Mouse (Mus musculus) heart, embryonic 14.5 days (tissue): ENCODE data around the gene Rreb1. TPM values are rescaled to one million over a fixed set of nuclear protein-coding genes. Genes with fewer than 3 reads are reported as not detected.

Source experiments
- ATAC-seq: fragments of 200-750 bp; cut with Nextera tagmentation; 2 replicates; pipeline ENCODE4 v1.8.0; 2017; ENCODE audit warnings: low read depth, moderate TSS enrichment; ENCODE audit not compliant: insufficient number of reproducible peaks, insufficient read depth, low FRiP score
- H3K27ac ChIP-seq, 2 experiments: fragments of 200-500 bp in 1 of 2; fragments of 300-500 bp in 1 of 2; sonication (generic) in 1 of 2; replicated peaks in 1 of 2; 2 replicates each; pipeline ENCODE4 v1.5.1; 2012 to 2014; ENCODE audit warnings: low read depth in 2 of 2, low read length in 2 of 2, control low read depth in 1 of 2, mild to moderate bottlenecking in 1 of 2, mixed read lengths in 1 of 2; ENCODE audit not compliant: control insufficient read depth in 1 of 2, insufficient read depth in 1 of 2
- H3K27me3 ChIP-seq: fragments of 300-500 bp; sonication (generic); 2 replicates; pipeline ENCODE4 v1.6.1; 2014; ENCODE audit warnings: mild to moderate bottlenecking, low read length, control low read depth; ENCODE audit not compliant: control insufficient read depth, insufficient read depth
- H3K36me3 ChIP-seq: fragments of 300-500 bp; sonication (generic); 2 replicates; pipeline ENCODE4 v1.6.1; 2014; ENCODE audit warnings: mild to moderate bottlenecking, control low read depth, low read length, mixed read lengths; ENCODE audit not compliant: control insufficient read depth, insufficient read depth
- H3K4me1 ChIP-seq, 2 experiments: fragments of 200-500 bp in 1 of 2; fragments of 300-500 bp in 1 of 2; sonication (generic) in 1 of 2; 2 replicates each; pipeline ENCODE4 v1.6.1; 2012 to 2014; ENCODE audit warnings: low read length in 2 of 2, control low read depth in 1 of 2, mixed read lengths in 1 of 2; ENCODE audit not compliant: control insufficient read depth in 2 of 2, insufficient read depth in 2 of 2
- H3K4me2 ChIP-seq: fragments of 300-500 bp; sonication (generic); 2 replicates; pipeline ENCODE4 v1.6.1; 2014; ENCODE audit warnings: mild to moderate bottlenecking, low read length
- H3K4me3 ChIP-seq, 2 experiments: fragments of 200-500 bp in 1 of 2; fragments of 300-500 bp in 1 of 2; sonication (generic) in 1 of 2; 2 replicates each; pipeline ENCODE4 v1.5.1; 2012 to 2014; ENCODE audit warnings: low read length in 2 of 2, mild to moderate bottlenecking in 2 of 2, control low read depth in 1 of 2, low read depth in 1 of 2, moderate library complexity in 1 of 2; ENCODE audit not compliant: control insufficient read depth in 1 of 2, insufficient read depth in 1 of 2
- H3K9ac ChIP-seq: fragments of 300-500 bp; sonication (generic); 2 replicates; pipeline ENCODE4 v1.6.1; 2014; ENCODE audit warnings: mild to moderate bottlenecking, low read length
- H3K9me3 ChIP-seq: fragments of 300-500 bp; sonication (generic); 2 replicates; pipeline ENCODE4 v1.6.1; 2016; ENCODE audit warnings: low read length, control low read depth; ENCODE audit not compliant: control insufficient read depth
- WGBS: fragments of 180-500 bp; shearing (Covaris S2); extraction: QIAGEN DNeasy Blood & Tissue Kit; methylation state at CpG from one replicate; pipeline ENCODE4 v1.1.7; 2014; 5-methylcytosine and 5-hydroxymethylcytosine counted together
- polyA plus RNA-seq: library from polyadenylated mRNA; unstranded; fragments of >200 nt; fragmentation: Nextera tagmentation; extraction: Ambion mirVana; gene quantifications from 2 replicates; pipeline ENCODE4 v1.2.1, GENCODE M21; 2014

Rreb1 gene
- polyA plus RNA-seq, 1 experiment from 2014 or later, result 17.8 TPM

- Histone ChIP-seq H3K9me3 (no peaks in the 10 kb centered on the region), H3K4me2 (no peak overlapping the region), H3K4me3 (no peak overlapping the region), H3K27me3 (no peaks in the 10 kb centered on the region), H3K27ac (no peak overlapping the region), H3K4me1 (peaks cover 21 to 23% of the 10 kb centered on the region in 2 experiments), H3K9ac (no peak overlapping the region), H3K36me3 (no peaks in the 10 kb centered on the region)
- no peak for ATAC-seq
- WGBS, result 8% methylated on average over 14 of the region's 14 CpGs
Measured at GRCm38 (mm10) chr13:37969337-37969736, 191.1 kb downstream of the Rreb1 start.

- no peak for ATAC-seq
- Histone ChIP-seq H3K27me3 (no peaks in the 10 kb centered on the region), H3K36me3 (no peaks in the 10 kb centered on the region), H3K27ac (no peak overlapping the region), H3K4me1 (peaks cover 15 to 19% of the 10 kb centered on the region in 2 experiments), H3K4me3 (no peak overlapping the region), H3K9ac (no peak overlapping the region), H3K4me2 (no peak overlapping the region), H3K9me3 (no peaks in the 10 kb centered on the region)
- 36% methylated on average over 8 of the region's 8 CpGs for WGBS
Measured at GRCm38 (mm10) chr13:37969988-37970387, 191.8 kb downstream of the Rreb1 start.

DNA sequence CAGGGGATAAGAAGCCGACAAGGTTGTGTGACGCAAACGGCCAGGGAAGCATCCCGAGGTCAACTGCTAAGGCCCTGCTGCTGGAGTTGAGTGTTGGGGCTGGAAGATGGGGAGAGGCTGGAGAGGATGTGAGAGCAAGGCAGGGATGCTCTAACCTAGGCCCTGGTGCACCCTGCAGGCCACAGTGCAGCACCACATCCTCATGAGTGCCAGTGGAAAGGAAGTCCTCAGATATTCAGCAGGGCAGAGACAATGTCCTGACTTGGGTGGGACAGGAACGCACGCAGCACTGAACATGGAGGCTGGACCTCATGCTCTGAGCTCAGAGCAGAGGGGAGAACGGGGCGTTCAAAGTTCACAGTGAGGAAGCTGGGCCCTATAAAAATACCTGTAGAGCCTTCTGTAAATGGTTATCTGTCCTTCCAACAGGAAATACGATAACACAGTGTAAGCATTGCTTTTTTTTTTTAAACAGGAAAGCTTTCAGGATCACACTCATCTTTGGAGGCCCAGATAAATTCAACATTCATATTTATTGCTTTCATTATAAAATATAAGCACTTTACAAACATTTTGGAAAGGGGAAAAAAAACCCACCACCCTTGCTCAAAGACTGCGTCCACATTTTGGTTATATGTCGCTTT is 192.8 kb downstream of the Rreb1 start:
- Histone ChIP-seq H3K27me3 (no peaks in the 10 kb centered on the region), H3K4me3 (no peak overlapping the region), H3K9ac (no peak overlapping the region), H3K9me3 (no peaks in the 10 kb centered on the region), H3K4me2 (no peak overlapping the region), H3K27ac (0 out of 4 replicates have a peak overlapping the region, but pooled peaks of 1 of the 2 experiments have one; percentile 4), H3K36me3 (peaks cover 10% of the 10 kb centered on the region), H3K4me1 (peaks cover 14 to 19% of the 10 kb centered on the region in 2 experiments)
- WGBS, result 62% methylated on average over 11 of the region's 11 CpGs
- ATAC-seq, result 0 out of 2 replicates have a peak, but pooled peaks have one; percentile 46

DNA sequence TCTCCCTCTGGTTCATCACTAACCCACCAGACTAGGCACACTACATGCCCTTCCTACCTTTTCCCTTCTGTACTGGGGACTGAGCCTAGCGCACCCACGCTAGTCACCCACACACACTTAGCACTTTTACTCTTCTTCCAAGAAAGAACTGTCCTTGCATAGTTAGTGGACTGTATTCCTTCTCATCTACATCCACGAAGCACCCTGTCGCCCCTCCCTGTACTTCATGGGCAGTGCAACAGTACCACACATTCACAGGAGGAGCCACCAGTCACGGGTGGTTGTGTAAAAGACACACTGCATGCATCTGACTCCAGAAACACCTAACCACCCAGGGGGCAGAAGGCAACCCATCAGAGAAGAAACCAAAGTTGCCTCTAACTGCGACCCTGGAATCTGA is 195.8 kb downstream of the Rreb1 start:
- Histone ChIP-seq H3K36me3 (peaks cover 40% of the 10 kb centered on the region), H3K27me3 (no peaks in the 10 kb centered on the region), H3K4me3 (no peak overlapping the region), H3K9me3 (no peaks in the 10 kb centered on the region), H3K4me2 (no peak overlapping the region), H3K27ac (no peak overlapping the region), H3K9ac (no peak overlapping the region), H3K4me1 (peaks cover 2 to 3% of the 10 kb centered on the region in 2 experiments; a peak in 2 of 4 replicates)
- WGBS, result 82% methylated on average over 6 of the region's 6 CpGs
- no peak for ATAC-seq

DNA sequence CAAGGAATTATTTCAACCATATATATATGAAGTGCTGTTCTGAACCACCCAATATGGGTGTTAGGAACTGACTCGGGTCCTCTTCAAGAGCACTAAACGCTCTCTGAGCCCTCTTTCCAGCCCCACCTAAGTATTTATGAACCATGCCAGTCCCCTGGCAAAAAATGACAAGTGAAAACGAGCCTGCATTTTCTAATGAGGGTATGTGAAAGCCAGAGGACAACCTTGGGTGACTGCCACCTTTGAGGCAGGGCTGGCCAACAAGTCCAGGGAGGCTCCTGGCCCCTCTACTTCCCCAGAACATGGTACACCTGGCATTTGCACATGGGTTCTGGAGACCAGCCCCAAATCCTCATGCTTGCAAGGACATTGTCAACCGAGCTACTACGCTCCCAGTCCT is 196.5 kb downstream of the Rreb1 start:
- Histone ChIP-seq H3K36me3 (peaks cover 47% of the 10 kb centered on the region), H3K27ac (no peak overlapping the region), H3K9ac (no peak overlapping the region), H3K9me3 (no peaks in the 10 kb centered on the region), H3K4me1 (peaks cover 2 to 3% of the 10 kb centered on the region in 2 experiments; a peak in 2 of 4 replicates), H3K27me3 (no peaks in the 10 kb centered on the region), H3K4me3 (no peak overlapping the region), H3K4me2 (no peak overlapping the region)
- 85% methylated on average over 5 of the region's 5 CpGs for WGBS
- no peak for ATAC-seq

- H3K9ac ChIP-seq, result no peak overlapping the region
- no peak overlapping the region for H3K27ac ChIP-seq
- no peaks in the 10 kb centered on the region for H3K27me3 ChIP-seq
- no peak for ATAC-seq
- no peaks in the 10 kb centered on the region for H3K9me3 ChIP-seq
- H3K4me1 ChIP-seq, result no peaks in the 10 kb centered on the region
- WGBS, result 88% methylated on average over 12 of the region's 12 CpGs
- H3K36me3 ChIP-seq, result peaks cover 95% of the 10 kb centered on the region
- no peak overlapping the region for H3K4me3 ChIP-seq
- H3K4me2 ChIP-seq, result no peak overlapping the region
Measured at GRCm38 (mm10) chr13:37979506-37979905, 201.3 kb downstream of the Rreb1 start.

GRCm38 (mm10) chr13:37980346-37980745 is 202.1 kb downstream of the Rreb1 start:
- H3K9ac ChIP-seq, result no peak overlapping the region
- H3K36me3 ChIP-seq, result peaks cover 99% of the 10 kb centered on the region
- H3K4me3 ChIP-seq, result no peak overlapping the region
- no peak overlapping the region for H3K27ac ChIP-seq
- H3K4me2 ChIP-seq, result no peak overlapping the region
- no peaks in the 10 kb centered on the region for H3K27me3 ChIP-seq
- no peaks in the 10 kb centered on the region for H3K4me1 ChIP-seq
- no peaks in the 10 kb centered on the region for H3K9me3 ChIP-seq
- ATAC-seq, result no peak
- WGBS, result 90% methylated on average over 10 of the region's 10 CpGs

GRCm38 (mm10) chr13:37981063-37981462 is 202.9 kb downstream of the Rreb1 start:
- peaks cover 99% of the 10 kb centered on the region for H3K36me3 ChIP-seq
- H3K4me3 ChIP-seq, result no peak overlapping the region
- no peak overlapping the region for H3K4me2 ChIP-seq
- H3K27ac ChIP-seq, result no peak overlapping the region
- H3K27me3 ChIP-seq, result no peaks in the 10 kb centered on the region
- 87% methylated on average over 5 of the region's 5 CpGs for WGBS
- H3K4me1 ChIP-seq, result no peaks in the 10 kb centered on the region
- no peaks in the 10 kb centered on the region for H3K9me3 ChIP-seq
- H3K9ac ChIP-seq, result no peak overlapping the region
- ATAC-seq, result no peak
